Mouse (Mus musculus) MN1 (cell line): ENCODE measurements around the gene Rab5if.
"Not testable (repeated sequence)": the region's sequence is repeated elsewhere in the genome, so short reads cannot be mapped to it uniquely, and the experiment has no call there.

Source experiments
- DNase-seq: peaks from one replicate; pipeline ENCODE4 v3.0.0-alpha.2; 2016; ENCODE audit warnings: low spot score

The Rab5if gene

DNA sequence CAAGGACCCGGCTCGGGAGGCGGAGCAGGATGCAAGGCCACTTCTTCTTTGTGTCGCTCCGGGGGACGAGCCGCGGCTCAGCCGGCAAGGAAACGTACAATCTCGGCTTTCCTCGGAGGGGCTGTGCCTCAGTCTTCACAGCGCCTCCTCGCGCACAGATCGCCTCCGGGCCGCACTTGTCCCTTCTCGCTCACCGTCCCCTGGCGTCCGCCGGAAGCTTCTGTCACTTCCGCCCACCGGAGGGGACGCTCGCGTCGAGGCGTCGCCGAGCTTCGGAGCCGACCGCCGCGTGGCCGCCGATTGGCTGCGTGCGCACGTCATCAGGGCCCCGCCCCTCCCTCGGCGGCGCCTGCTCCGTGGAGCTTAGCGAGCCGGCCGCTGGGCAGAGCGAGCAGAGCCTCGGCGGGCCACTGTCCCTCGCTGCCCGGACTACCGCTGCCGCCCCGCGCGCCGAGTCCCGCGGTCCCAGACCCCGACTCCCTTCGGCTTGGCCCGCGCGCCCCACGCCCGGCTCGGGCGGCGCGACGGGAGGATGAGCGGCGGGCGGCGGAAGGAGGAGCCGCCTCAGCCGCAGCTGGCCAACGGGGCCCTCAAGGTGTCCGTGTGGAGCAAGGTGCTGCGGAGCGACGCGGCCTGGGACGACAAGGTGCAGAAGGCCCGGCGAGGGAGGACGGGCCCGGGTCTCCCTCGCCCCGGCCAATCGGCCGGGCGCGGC, at the start of gene Rab5if:
Gene Rab5if (plus strand): TSS at position 357 of the 715 bp plus-strand sequence.
- DNase-seq = peak; percentile 98

GRCm38 (mm10) chr2:156814344-156814801, 48.6 kb upstream of the Rab5if start:
- DNase-seq = no peak

DNA sequence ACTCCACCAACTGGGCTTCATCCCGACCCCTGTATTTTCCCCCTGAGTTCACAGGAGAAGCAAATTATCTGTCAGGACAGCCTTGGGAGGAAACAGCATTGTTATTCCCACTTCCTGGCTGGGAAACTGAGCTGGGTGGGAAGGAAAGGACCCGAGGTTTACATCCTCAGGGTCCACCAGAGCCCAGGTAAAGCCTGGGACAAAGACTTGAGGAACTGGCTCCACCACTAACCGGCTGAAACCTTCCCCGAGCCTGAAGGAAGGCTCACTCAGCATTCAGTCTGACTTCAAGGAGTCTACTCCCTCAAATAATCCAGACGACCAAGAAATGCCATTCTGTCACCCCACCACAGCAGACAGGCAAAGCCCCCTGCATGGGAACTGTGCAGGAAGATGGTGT, 48.0 kb upstream of the Rab5if start:
- DNase-seq = no peak

GRCm38 (mm10) chr2:156815412-156815811, 47.5 kb upstream of the Rab5if start:
- no peak for DNase-seq

DNA sequence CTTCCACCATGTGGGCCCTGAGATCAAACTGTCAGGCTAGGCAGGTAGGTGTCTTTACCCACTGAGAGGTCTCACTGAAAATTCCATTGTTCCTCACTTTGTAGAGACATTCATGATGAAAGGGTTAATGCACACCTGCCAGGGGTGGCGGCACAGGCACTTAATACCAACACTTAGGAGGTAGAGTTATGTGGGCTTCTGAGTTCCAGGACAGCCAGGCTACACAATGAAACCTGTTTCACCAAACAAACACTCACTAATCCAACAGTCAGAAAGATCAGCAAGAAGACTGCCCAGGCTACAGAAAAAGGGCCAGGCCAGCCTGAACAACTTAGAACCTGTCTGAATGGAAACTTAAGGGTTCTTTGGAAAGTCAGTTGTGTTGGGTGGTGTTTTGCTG, 46.8 kb upstream of the Rab5if start:
- no peak for DNase-seq

GRCm38 (mm10) chr2:156825128-156825527, 37.8 kb upstream of the Rab5if start:
- not testable (repeated sequence) for DNase-seq

DNA sequence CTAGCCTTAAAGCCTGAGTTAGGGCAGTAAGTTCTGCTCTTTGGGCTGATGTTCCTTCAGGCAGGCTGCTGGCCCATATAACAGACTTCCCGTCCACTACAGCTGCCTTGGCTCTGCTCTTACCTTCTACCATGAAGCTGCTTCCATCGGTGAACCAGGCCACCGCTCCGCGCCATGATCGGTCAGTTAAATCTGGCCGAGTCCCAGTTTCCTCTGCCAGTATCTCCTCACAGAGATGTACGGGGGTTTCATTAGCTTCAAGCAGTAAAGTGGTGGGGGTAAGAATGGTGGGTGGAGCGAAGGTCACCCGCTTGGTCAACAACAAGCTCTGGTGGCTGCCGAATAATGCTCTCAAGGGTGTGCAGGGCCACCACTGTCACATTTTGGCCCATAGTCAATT, 28.6 kb upstream of the Rab5if start:
- no peak for DNase-seq

DNA sequence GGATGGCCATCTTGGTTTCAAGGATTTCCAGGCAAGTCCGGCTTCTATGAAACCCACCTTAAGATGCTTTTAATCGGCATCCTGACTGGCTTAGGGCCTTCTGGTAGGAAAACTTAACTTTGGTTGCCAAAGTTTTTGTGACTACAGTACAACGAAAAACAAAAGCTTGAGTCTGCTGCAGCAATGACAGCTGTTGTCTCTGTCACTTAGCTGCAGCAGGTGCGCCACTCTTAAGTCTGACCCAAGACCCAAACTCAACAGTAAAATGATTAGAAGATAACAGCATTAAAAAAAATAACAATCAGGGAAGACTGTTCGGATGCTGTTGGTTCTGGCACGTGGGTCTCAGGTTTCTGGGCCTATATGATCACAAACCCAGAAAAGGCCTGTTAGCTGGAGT, 24.1 kb upstream of the Rab5if start:
- no peak for DNase-seq

DNA sequence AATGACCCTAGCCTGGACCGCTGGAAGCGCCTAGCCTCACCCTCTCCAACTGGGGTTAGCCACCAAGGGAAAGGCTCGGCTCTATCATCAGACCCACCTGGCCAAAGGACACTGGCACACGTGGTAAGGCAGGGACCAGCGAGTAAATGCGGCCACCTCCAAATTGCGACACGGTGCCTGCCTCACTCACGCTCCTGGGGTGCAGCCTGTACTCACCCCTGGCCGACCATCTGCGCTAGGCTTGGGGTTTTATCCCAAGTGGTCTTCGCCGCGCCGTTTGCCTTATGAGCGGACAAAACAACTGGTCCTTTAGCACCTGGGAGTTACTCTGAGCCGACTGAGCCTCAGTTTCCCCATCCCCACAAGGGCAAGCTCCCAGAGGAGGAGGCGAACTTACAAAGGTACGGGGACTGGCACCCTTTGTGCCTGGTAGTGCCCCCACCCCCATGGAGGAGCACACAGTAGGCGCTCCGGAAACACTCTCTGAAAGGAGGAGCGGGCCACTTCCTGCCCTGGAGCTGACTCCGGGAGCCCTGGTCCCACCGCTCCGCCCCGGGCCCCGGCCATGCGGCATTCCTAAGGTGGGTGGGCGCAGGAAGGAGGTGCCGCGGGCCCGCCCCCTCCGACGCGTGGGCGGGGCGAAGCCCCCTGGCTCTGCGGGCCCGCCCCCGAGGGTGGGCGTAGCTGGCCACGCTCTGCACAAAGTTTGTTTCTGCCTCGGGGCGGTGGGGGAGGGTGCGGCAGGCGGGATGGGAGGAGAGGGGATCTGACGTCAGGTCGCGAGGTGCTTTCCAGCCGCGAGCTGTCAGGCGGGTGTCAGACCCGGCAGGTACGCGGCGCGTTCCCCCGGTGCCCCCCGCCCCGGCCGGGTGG, 23.4 kb upstream of the Rab5if start, which contains the start of gene Tgif2:
Gene Tgif2 (plus strand): TSS at position 689 of the 873 bp plus-strand sequence.
- peak; percentile 19 for DNase-seq

DNA sequence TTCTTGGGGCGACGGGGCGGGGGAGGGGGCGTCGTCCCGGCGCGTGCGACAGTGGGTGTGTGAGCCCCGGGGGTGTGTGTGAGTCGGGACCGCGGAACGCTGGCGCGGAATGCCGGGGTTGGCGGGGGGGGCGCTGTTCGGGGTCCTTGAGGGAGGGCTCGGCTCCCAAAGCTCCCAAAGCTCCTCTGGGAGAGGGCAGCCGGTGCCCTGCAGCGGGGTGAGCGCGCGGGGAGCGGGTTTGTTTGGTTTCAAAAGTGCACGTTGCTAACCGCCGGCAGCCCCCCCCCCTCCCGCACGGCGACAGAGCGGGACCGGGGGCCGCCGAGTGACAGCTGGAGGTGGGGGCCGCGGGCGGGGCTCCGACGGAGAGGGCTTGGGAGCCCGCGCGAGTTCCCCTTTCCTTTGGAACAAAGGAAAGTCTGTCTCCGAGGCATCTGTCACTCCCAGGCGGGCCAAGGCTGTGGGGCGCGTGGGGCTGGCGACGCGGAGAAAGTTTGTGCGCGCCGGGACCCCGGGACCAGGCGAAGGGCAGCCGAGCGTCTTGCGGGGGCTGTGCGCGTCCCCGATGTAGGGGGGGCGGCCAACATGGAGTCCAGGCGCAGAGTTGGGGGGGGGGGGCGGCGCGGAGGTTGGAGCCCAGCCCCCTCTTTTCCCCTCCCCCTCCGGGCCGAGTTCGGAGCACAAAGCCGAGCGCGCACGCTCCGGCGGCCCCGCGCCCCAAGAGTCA, 22.5 kb upstream of the Rab5if start:
- peak; percentile 37 for DNase-seq

DNA sequence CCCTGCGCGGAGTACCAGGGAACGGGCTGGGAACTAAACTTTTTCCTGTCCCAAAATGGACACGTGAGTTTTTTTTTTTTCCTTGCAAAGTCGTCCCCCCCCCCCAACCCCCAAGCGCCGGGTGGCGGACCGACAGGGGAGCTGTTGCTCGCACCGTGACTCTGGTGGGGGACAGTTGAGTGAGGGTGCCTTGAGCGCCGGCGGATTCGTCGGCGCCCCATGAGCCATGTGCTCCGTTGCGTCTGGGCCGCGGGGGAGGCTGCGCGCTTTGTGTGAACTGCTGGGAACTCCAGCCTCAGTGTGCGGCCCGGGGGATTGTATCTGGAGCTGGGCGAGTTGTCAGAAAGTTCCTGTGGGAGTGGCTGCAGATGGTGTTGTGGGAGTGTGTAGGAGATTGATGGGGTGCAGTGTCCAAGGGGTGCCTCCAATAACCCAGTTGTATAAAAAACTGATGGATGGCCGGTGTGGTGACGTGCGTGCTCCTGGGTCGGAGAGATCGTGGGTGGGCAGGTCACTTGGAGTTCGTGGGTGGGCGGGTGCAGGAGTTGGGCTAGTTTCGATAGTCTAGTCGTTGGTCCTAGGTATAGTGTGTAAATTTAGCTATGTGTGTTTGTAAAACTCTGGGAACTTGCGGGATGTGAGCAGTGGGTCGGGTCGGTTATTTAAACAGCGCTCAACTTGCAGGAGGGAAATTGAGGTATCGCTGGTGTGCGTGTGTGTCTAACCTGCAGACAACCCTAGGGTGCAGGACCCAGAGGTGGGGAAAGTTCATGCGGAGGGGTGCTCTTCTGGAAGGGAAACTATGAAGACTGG, 21.7 kb upstream of the Rab5if start:
- peak; percentile 59 for DNase-seq

DNA sequence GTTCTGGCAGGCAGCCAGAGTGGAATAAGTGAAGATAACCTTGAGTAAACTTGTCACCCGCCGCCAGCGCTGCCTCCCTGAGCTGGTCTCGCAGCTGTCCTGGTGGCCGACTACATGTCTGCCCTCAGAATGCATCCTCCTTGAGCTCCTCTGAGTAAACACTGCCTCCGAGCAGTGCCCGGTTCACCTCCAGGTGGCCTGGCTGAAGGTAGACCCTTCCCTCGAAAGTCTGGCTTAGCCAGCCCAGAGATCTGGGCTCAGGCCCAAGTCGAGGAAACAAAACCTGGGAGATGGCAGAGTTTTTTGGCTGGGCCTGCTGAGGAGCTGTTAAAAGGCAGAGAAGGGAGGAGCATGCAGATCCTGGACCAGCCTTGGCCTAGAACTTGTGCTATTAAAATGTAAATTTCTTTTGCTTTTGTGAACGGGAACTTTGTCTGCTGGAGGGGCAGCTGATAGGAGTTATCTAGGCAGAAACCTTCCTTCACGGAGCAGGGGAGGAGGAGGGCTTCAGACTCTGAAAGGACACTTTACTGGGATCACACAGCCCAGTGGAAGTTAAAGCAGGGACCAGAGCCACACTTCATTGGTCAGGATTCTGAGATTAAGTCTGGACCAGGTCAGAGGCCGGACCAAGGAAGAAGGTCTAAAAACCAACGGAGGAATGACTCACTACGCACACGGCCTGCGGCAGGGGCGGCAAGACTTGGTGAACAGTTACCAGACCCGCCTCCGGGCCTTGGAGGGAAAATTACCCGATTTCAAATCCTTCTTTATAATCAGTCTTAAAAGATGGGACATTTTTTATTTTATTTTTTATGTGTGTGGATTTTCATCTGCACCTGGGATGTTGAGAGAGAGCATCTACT, 20.9 kb upstream of the Rab5if start:
- peak; percentile 61 for DNase-seq

GRCm38 (mm10) chr2:156842711-156843110, 20.2 kb upstream of the Rab5if start:
- DNase-seq = peak; percentile 21

DNA sequence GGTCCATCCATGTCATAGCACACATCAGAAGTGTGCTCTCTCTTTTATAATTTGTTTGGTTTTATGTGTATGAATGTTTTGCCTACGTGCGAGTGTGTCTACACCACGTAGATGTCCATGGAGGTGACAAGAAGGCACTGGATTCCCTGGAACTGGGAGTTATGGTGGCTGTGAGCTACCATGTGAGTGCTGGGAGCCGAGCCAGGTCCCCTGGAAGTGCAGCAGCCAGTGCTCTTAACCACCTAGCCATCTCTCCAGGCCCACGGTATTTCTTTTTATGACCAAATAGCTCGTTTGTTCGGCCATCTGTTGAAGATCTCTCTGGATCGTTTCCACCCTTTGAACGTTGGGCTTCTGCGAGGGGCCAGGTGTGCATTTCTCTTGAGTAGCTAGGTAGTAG, 19.6 kb upstream of the Rab5if start:
- DNase-seq = no peak

DNA sequence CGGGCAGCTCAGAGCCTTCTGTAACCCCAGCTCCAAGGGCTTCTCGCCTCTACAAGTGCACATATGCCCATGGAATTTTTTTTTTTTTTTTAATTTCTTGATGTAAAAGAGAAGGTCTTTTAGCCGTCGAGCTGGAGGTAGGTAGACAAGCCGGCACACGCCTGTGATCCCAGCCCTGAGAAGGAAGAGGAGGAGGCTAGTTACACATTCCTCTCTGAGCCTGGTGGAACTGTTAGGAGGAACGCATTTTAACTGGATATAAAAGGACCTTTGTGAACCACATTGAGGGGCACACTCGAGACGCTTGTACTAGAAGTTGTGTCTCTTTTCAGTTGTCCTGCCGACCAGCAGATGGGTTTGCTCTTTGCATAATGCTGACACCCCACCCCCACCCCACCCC, 18.2 kb upstream of the Rab5if start:
- no peak for DNase-seq

DNA sequence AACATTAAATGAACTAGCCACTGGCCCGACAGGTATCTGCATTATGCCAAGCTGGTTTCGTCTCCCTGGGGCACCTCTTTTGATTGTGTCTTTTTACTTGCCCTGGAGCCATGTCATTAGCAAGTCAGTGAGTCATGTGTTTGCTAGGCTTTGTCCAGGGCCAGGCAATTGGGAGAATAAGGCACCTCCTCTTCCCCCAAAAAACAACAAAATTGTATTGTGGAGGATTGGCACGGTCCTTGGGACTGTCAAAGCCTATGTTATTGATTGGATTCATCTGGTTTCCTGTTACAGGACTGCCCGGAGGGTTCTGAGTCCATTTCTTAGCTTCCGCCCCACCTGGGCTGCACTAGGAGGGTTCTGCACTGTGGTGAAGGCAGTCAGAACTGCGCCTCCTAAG, 15.3 kb upstream of the Rab5if start:
- no peak for DNase-seq

DNA sequence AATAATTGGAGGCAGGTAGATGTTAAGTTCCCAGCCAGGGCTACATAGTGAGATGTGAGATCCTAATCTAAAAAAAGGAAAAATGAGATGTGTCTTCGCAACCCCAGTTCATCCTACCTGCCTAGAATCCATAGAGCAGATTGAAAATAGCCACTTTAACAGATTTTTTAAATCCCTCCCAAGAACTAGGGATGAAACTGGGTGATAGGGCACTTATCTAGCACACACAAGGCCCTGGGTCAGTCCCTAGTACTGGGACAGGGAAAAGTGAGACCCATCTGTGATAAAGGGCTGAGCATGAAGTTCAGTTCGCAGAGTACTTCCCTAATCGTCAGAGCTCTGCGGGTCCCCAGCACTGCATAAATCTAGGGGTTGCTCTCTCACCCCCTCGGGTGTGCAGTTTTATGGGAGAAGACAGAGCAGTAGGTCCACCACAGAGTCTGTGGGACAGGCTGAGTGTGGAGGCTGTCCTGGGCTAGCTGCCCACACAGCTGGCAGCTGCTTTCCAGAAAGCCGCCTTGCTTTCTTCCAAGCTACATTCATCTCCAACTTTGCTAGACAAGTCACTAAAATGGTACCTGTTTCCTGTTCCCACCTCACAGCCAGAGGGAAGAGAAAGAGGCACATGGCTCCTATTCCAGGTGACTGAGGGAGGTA, 14.3 kb upstream of the Rab5if start:
- DNase-seq = no peak

DNA sequence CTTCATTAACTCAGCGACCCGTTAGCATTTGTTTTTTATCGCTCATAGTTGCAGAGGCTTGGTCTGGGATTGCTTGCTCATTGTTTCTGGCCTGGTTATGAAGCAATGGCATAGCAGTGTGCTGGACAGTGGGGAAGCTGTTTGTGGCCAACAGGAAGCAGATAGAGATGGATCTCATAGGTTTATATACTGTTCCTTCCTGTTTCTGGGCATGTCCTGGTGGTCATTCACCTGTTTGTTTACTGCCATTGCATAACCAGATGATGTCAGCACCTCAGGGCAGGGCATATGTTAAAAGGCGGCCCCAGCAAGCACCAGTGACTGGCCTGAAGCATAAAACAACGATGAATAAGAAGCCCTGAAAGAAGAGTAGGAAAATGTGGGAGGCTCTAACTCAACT, 12.4 kb upstream of the Rab5if start:
- DNase-seq = no peak

DNA sequence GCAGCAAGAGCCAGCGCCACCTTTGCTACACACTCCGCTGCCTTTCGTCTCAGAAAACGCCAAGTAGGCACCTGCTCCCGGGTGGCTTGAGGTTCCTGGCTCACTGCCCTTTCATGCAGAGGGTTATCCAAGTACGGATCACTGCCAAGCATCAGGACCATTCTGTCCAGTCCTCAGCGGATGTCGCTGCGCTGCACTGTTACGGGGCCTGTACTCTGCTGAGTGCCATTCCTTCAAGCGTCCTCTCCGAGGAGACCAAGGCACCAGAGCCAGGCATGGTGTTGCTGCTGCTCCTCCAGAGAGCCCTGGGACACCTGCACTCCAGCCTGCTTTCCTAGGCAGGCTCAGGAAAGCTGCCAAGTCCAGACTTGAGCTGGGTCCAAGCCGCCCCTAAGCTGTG, 9.3 kb upstream of the Rab5if start:
- DNase-seq = not testable (repeated sequence)
